Mouse (Mus musculus): ENCODE results near the gene Myom3. TPM values are rescaled to one million over a fixed set of nuclear protein-coding genes. Genes with fewer than 3 reads are reported as not detected.
"Not testable (repeated sequence)": the region's sequence is repeated elsewhere in the genome, so short reads cannot be mapped to it uniquely, and the experiment has no call there.

Myom3 gene
- polyA plus RNA-seq (2015; fragmentation: Nextera tagmentation; extraction: Ambion mirVana): 0.09 TPM in 1 of 2 replicates, not detected in the other

- Histone ChIP-seq H3K36me3 (ENCODE audit: poor library complexity, severe bottlenecking) (no peaks in the 10 kb centered on the region), H3K27me3 (0 out of 2 replicates have a peak, but pooled peaks cover 13% of the 10 kb centered on the region), H3K4me2 (no peak within 1 kb of the TSS), H3K9ac (no peak within 1 kb of the TSS), H3K4me3 (no peak within 1 kb of the TSS), H3K27ac (no peak within 1 kb of the TSS), H3K4me1 (no peaks in the 10 kb centered on the region), H3K9me3 (replicated peaks) (0 out of 2 replicates have a peak, but pooled peaks cover 2% of the 10 kb centered on the region)
- WGBS: 62% methylated on average over 10 of the region's 10 CpGs
- ATAC-seq: no peak
These were observed at the start of gene Myom3 for GRCm38 (mm10) chr4:135759356-135759976. Gene Myom3 (plus strand): TSS chr4:135759715.

GRCm38 (mm10) chr4:135710392-135710791 lies 49.1 kb upstream of the Myom3 start:
- Histone ChIP-seq H3K4me2 (no peak overlapping the region), H3K9me3 (replicated peaks) (no peaks in the 10 kb centered on the region), H3K36me3 (ENCODE audit: poor library complexity, severe bottlenecking) (no peaks in the 10 kb centered on the region), H3K27ac (no peak overlapping the region), H3K9ac (no peak overlapping the region), H3K4me1 (no peaks in the 10 kb centered on the region), H3K27me3 (no peaks in the 10 kb centered on the region), H3K4me3 (no peak overlapping the region)
- ATAC-seq: no peak
- 89% methylated on average over 3 of the region's 3 CpGs for WGBS

GRCm38 (mm10) chr4:135714776-135715175 lies 44.7 kb upstream of the Myom3 start:
- no peaks in the 10 kb centered on the region; the same call in 1 of the 2 replicates for H3K9me3 ChIP-seq (replicated peaks)
- no peak overlapping the region for H3K27ac ChIP-seq
- no peak overlapping the region for H3K4me3 ChIP-seq
- 89% methylated on average over 8 of the region's 8 CpGs for WGBS
- no peak overlapping the region for H3K4me2 ChIP-seq
- no peak for ATAC-seq
- no peaks in the 10 kb centered on the region for H3K4me1 ChIP-seq
- no peaks in the 10 kb centered on the region for H3K27me3 ChIP-seq
- H3K36me3 ChIP-seq (ENCODE audit: poor library complexity, severe bottlenecking): no peaks in the 10 kb centered on the region
- no peak overlapping the region for H3K9ac ChIP-seq

- H3K27me3 ChIP-seq; H3K4me1 ChIP-seq; H3K4me2 ChIP-seq; H3K9me3 ChIP-seq (replicated peaks); H3K4me3 ChIP-seq; H3K36me3 ChIP-seq (ENCODE audit: poor library complexity, severe bottlenecking); ATAC-seq; H3K27ac ChIP-seq; H3K9ac ChIP-seq: not testable (repeated sequence)
- 93% methylated on average over 11 of the region's 11 CpGs for WGBS
These were observed 43.1 kb upstream of the Myom3 start for GRCm38 (mm10) chr4:135716438-135716837.

- no peak for ATAC-seq
- Histone ChIP-seq H3K9ac (no peak overlapping the region), H3K27ac (no peak overlapping the region), H3K27me3 (no peaks in the 10 kb centered on the region), H3K4me2 (no peak overlapping the region), H3K4me3 (no peak overlapping the region), H3K9me3 (replicated peaks) (peaks cover 5% of the 10 kb centered on the region; the same call in 1 of the 2 replicates), H3K36me3 (ENCODE audit: poor library complexity, severe bottlenecking) (no peaks in the 10 kb centered on the region), H3K4me1 (no peaks in the 10 kb centered on the region)
- 81% methylated on average over 17 of the region's 17 CpGs for WGBS
These were observed 36.8 kb upstream of the Myom3 start for GRCm38 (mm10) chr4:135722540-135723290.

GRCm38 (mm10) chr4:135726416-135726815 lies 33.1 kb upstream of the Myom3 start:
- Histone ChIP-seq H3K9me3 (replicated peaks) (no peaks in the 10 kb centered on the region), H3K4me3 (no peak overlapping the region), H3K27ac (no peak overlapping the region), H3K36me3 (ENCODE audit: poor library complexity, severe bottlenecking) (no peaks in the 10 kb centered on the region), H3K4me1 (no peaks in the 10 kb centered on the region), H3K27me3 (no peaks in the 10 kb centered on the region), H3K4me2 (no peak overlapping the region), H3K9ac (no peak overlapping the region)
- ATAC-seq: no peak
- WGBS: 83% methylated on average over 11 of the region's 11 CpGs

GRCm38 (mm10) chr4:135727817-135728216 lies 31.7 kb upstream of the Myom3 start, which contains the start of gene Il22ra1:
Gene Il22ra1 (plus strand): TSS chr4:135728172.
- WGBS: 58% methylated on average over 14 of the region's 14 CpGs
- no peak within 1 kb of the TSS for H3K9ac ChIP-seq
- no peaks in the 10 kb centered on the region for H3K27me3 ChIP-seq
- H3K36me3 ChIP-seq (ENCODE audit: poor library complexity, severe bottlenecking): no peaks in the 10 kb centered on the region
- no peak within 1 kb of the TSS for H3K27ac ChIP-seq
- H3K4me3 ChIP-seq: no peak within 1 kb of the TSS
- no peaks in the 10 kb centered on the region for H3K9me3 ChIP-seq (replicated peaks)
- H3K4me1 ChIP-seq: no peaks in the 10 kb centered on the region
- H3K4me2 ChIP-seq: no peak within 1 kb of the TSS
- ATAC-seq: no peak

GRCm38 (mm10) chr4:135730204-135730603 lies 29.3 kb upstream of the Myom3 start:
- Histone ChIP-seq H3K9ac (no peak overlapping the region), H3K9me3 (replicated peaks) (peaks cover 6% of the 10 kb centered on the region; the same call in 1 of the 2 replicates), H3K36me3 (ENCODE audit: poor library complexity, severe bottlenecking) (no peaks in the 10 kb centered on the region), H3K4me3 (no peak overlapping the region), H3K27ac (no peak overlapping the region), H3K27me3 (no peaks in the 10 kb centered on the region), H3K4me2 (no peak overlapping the region), H3K4me1 (no peaks in the 10 kb centered on the region)
- WGBS: 80% methylated on average over 9 of the region's 9 CpGs
- no peak for ATAC-seq

GRCm38 (mm10) chr4:135730951-135731350 lies 28.6 kb upstream of the Myom3 start:
- 76% methylated on average over 8 of the region's 8 CpGs for WGBS
- Histone ChIP-seq H3K4me3 (no peak overlapping the region), H3K27ac (no peak overlapping the region), H3K9me3 (replicated peaks) (peaks cover 6% of the 10 kb centered on the region; the same call in 1 of the 2 replicates), H3K4me2 (no peak overlapping the region), H3K9ac (no peak overlapping the region), H3K27me3 (no peaks in the 10 kb centered on the region), H3K4me1 (no peaks in the 10 kb centered on the region), H3K36me3 (ENCODE audit: poor library complexity, severe bottlenecking) (no peaks in the 10 kb centered on the region)
- ATAC-seq: no peak

- no peaks in the 10 kb centered on the region for H3K27me3 ChIP-seq
- 96% methylated on average over 14 of the region's 14 CpGs for whole genome bisulfite sequencing
- H3K4me3 ChIP-seq: no peak overlapping the region
- no peak for ATAC-seq
- H3K9ac ChIP-seq: no peak overlapping the region
- H3K4me2 ChIP-seq: no peak overlapping the region
- H3K9me3 ChIP-seq (replicated peaks): peaks cover 6% of the 10 kb centered on the region; the same call in 1 of the 2 replicates
- H3K4me1 ChIP-seq: no peaks in the 10 kb centered on the region
- no peaks in the 10 kb centered on the region for H3K36me3 ChIP-seq (ENCODE audit: poor library complexity, severe bottlenecking)
- H3K27ac ChIP-seq: no peak overlapping the region
These were observed 25.6 kb upstream of the Myom3 start for GRCm38 (mm10) chr4:135733901-135734300.

GRCm38 (mm10) chr4:135736903-135737302 lies 22.6 kb upstream of the Myom3 start:
- no peak overlapping the region for H3K9ac ChIP-seq
- 87% methylated on average over 3 of the region's 3 CpGs for WGBS
- no peak overlapping the region for H3K4me3 ChIP-seq
- no peak overlapping the region for H3K27ac ChIP-seq
- ATAC-seq: no peak
- no peak overlapping the region for H3K4me2 ChIP-seq
- no peaks in the 10 kb centered on the region for H3K27me3 ChIP-seq
- peaks cover 6% of the 10 kb centered on the region; the same call in 1 of the 2 replicates for H3K9me3 ChIP-seq (replicated peaks)
- no peaks in the 10 kb centered on the region for H3K4me1 ChIP-seq
- H3K36me3 ChIP-seq (ENCODE audit: poor library complexity, severe bottlenecking): no peaks in the 10 kb centered on the region

- no peaks in the 10 kb centered on the region for H3K27me3 ChIP-seq
- H3K4me1 ChIP-seq: no peaks in the 10 kb centered on the region
- H3K4me3 ChIP-seq: no peak overlapping the region
- no peak overlapping the region for H3K4me2 ChIP-seq
- H3K27ac ChIP-seq: no peak overlapping the region
- H3K36me3 ChIP-seq (ENCODE audit: poor library complexity, severe bottlenecking): no peaks in the 10 kb centered on the region
- WGBS: 78% methylated on average over 5 of the region's 5 CpGs
- ATAC-seq: no peak
- no peak overlapping the region for H3K9ac ChIP-seq
- H3K9me3 ChIP-seq (replicated peaks): peaks cover 6% of the 10 kb centered on the region; the same call in 1 of the 2 replicates
These were observed 21.3 kb upstream of the Myom3 start for GRCm38 (mm10) chr4:135738237-135738636.
